Mouse (Mus musculus) bone marrow, adult 2 months (tissue): ENCODE measurements around the gene Ap3d1.

Source experiments
- CTCF ChIP-seq: fragments of 200-500 bp; IDR thresholded peaks from 2 replicates; pipeline ENCODE4 v1.5.1; 2011; ENCODE audit warnings: low read length, control low read depth; ENCODE audit not compliant: control insufficient read depth, insufficient read depth
- POLR2A ChIP-seq: fragments of 200-500 bp; IDR thresholded peaks from 2 replicates; pipeline ENCODE4 v1.6.1; 2011; ENCODE audit warnings: low read depth, mild to moderate bottlenecking, control low read depth, low read length, borderline replicate concordance; ENCODE audit not compliant: control insufficient read depth

GRCm38 (mm10) chr10:80744262-80744661, 2.2 kb upstream of the Ap3d1 start:
- TF ChIP-seq CTCF (no peak), POLR2A (no peak)
